Mouse (Mus musculus): ENCODE results near the gene Gfpt1.
A peak's percentile ranks its signal among the peaks of the same experiment; 100 is the strongest.

The Gfpt1 gene

GRCm38 (mm10) chr6:87101281-87101954 is 58.8 kb downstream of the Gfpt1 start:
- DNase-seq (ENCODE audit: low read depth, low spot score) = peak; percentile 92
- Histone ChIP-seq H3K36me3 (ENCODE audit: control insufficient read depth, insufficient read depth, low read length, poor library complexity, severe bottlenecking) (no peaks in the 10 kb centered on the region), H3K27me3 (ENCODE audit: control insufficient read depth, insufficient read depth, low read length, poor library complexity, severe bottlenecking) (no peaks in the 10 kb centered on the region)

GRCm38 (mm10) chr6:87101955-87102353 is 59.3 kb downstream of the Gfpt1 start:
- H3K27me3 ChIP-seq (ENCODE audit: control insufficient read depth, insufficient read depth, low read length, poor library complexity, severe bottlenecking) = no peaks in the 10 kb centered on the region
- DNase-seq (ENCODE audit: low read depth, low spot score) = no peak
- H3K36me3 ChIP-seq (ENCODE audit: control insufficient read depth, insufficient read depth, low read length, poor library complexity, severe bottlenecking) = no peaks in the 10 kb centered on the region

DNA sequence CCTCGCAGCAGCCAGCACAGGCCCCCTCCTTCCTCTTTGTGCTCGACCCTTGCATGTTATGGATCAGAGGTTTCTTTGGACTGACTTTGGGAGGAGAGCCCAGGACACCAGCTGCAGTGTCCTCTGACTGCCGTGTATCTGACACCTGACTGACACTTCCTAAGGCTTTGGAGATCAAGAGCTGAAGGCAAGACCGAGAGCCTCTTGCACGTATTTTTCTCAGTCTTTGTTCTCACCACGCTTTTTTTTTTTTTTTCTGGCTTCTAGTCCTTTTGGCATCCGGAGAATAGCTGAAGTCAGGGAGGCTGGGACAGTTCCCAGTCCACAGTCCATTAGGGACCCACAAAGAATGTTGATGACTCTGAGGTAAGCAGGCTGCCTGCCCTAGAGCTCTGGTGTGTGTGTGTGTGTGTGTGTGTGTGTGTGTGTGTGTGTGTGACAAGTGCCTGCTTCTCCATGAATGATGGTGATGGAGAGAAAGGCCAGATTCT is 59.8 kb downstream of the Gfpt1 start:
- DNase-seq (ENCODE audit: low read depth, low spot score) = no peak
- H3K27me3 ChIP-seq (ENCODE audit: control insufficient read depth, insufficient read depth, low read length, poor library complexity, severe bottlenecking) = no peaks in the 10 kb centered on the region
- no peaks in the 10 kb centered on the region for H3K36me3 ChIP-seq (ENCODE audit: control insufficient read depth, insufficient read depth, low read length, poor library complexity, severe bottlenecking)

DNA sequence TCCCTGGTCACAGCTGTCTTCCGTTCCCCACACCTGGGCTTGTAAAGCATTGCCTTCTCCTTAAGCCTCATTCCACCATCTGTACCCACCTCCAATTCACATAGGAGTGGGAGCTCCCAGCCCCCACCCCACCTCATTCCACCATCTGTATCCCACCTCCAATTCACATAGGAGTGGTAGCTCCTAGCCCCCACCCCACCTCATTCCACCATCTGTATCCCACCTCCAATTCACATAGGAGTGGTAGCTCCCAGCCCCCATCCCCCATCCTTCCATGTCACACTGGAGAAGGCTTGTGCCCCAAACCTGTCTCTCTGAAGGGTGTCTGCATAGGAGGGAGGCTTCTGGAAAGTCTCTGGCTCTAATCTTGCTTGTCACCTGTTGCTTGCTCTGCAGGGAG is 60.7 kb downstream of the Gfpt1 start:
- DNase-seq (ENCODE audit: low read depth, low spot score) = no peak
- no peaks in the 10 kb centered on the region for H3K27me3 ChIP-seq (ENCODE audit: control insufficient read depth, insufficient read depth, low read length, poor library complexity, severe bottlenecking)

GRCm38 (mm10) chr6:87104123-87104796 is 61.6 kb downstream of the Gfpt1 start, which contains the start of gene D6Ertd527e:
Gene D6Ertd527e, plus strand, starts transcription at chr6:87104746.
- no peaks in the 10 kb centered on the region for H3K27me3 ChIP-seq (ENCODE audit: control insufficient read depth, insufficient read depth, low read length, poor library complexity, severe bottlenecking)
- no peaks in the 10 kb centered on the region for H3K36me3 ChIP-seq (ENCODE audit: control insufficient read depth, insufficient read depth, low read length, poor library complexity, severe bottlenecking)
- DNase-seq (ENCODE audit: low read depth, low spot score) = no peak

More for the DNA sequence above, 60.7 kb downstream of the Gfpt1 start:
- H3K36me3 ChIP-seq (ENCODE audit: control insufficient read depth, insufficient read depth, low read length, poor library complexity, severe bottlenecking) = no peaks in the 10 kb centered on the region

DNA sequence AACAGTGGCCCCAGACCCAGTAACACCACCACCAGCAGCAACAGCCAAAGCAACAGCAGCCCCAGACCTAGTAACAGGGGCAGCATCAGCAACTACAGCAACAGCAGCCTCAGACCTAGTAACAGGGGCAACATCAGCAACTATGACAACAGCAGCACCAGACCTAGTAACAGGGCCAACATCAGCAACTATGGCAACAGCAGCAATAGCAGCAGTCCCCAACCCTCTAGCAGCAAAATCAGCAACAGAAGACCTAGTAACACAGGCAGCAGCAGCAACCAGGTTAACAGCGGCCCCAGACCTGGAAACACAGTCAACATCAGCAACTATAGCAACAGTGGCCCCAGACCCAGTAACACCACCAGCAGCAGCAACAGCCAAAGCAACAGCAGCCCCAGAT is 68.8 kb downstream of the Gfpt1 start:
- Histone ChIP-seq H3K36me3 (ENCODE audit: control insufficient read depth, insufficient read depth, low read length, poor library complexity, severe bottlenecking) (no peaks in the 10 kb centered on the region), H3K27me3 (ENCODE audit: control insufficient read depth, insufficient read depth, low read length, poor library complexity, severe bottlenecking) (no peaks in the 10 kb centered on the region)
- DNase-seq (ENCODE audit: low read depth, low spot score) = no peak

DNA sequence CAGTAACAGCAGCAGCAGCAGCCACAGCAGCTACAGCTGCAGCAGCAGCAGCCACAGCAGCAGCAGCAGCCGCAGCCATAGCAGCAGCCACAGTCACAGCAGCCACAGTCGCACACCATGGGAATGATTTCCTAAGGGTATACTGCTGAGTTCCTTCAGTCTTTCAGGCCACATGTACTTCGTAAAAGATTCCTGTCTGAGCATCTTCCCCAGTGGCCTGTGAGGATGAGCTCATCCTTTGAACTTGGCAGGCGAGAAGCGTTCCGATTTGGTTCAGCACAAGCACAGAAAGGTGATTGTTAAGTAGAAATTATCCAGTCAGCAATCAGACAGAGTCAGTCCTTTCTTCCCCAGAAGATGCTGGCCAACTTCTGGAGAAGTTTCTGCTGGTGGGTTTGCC is 69.5 kb downstream of the Gfpt1 start:
- DNase-seq (ENCODE audit: low read depth, low spot score) = no peak
- H3K36me3 ChIP-seq (ENCODE audit: control insufficient read depth, insufficient read depth, low read length, poor library complexity, severe bottlenecking) = no peaks in the 10 kb centered on the region
- H3K27me3 ChIP-seq (ENCODE audit: control insufficient read depth, insufficient read depth, low read length, poor library complexity, severe bottlenecking) = no peaks in the 10 kb centered on the region

- DNase-seq (ENCODE audit: low read depth, low spot score) = no peak
- no peaks in the 10 kb centered on the region for H3K36me3 ChIP-seq (ENCODE audit: control insufficient read depth, insufficient read depth, low read length, poor library complexity, severe bottlenecking)
These were observed 73.3 kb downstream of the Gfpt1 start for GRCm38 (mm10) chr6:87115981-87116380.

GRCm38 (mm10) chr6:87116596-87116995 is 74.0 kb downstream of the Gfpt1 start:
- no peak for DNase-seq (ENCODE audit: low read depth, low spot score)
- Histone ChIP-seq H3K27me3 (ENCODE audit: control insufficient read depth, insufficient read depth, low read length, poor library complexity, severe bottlenecking) (no peaks in the 10 kb centered on the region), H3K36me3 (ENCODE audit: control insufficient read depth, insufficient read depth, low read length, poor library complexity, severe bottlenecking) (no peaks in the 10 kb centered on the region)

More at GRCm38 (mm10) chr6:87115981-87116380, 73.3 kb downstream of the Gfpt1 start:
- no peaks in the 10 kb centered on the region for H3K27me3 ChIP-seq (ENCODE audit: control insufficient read depth, insufficient read depth, low read length, poor library complexity, severe bottlenecking)

- Histone ChIP-seq H3K27me3 (ENCODE audit: control insufficient read depth, insufficient read depth, low read length, poor library complexity, severe bottlenecking) (no peaks in the 10 kb centered on the region), H3K36me3 (ENCODE audit: control insufficient read depth, insufficient read depth, low read length, poor library complexity, severe bottlenecking) (no peaks in the 10 kb centered on the region)
- peak; percentile 77 for DNase-seq (ENCODE audit: low read depth, low spot score)
These were observed 76.6 kb downstream of the Gfpt1 start for GRCm38 (mm10) chr6:87119066-87119837.

DNA sequence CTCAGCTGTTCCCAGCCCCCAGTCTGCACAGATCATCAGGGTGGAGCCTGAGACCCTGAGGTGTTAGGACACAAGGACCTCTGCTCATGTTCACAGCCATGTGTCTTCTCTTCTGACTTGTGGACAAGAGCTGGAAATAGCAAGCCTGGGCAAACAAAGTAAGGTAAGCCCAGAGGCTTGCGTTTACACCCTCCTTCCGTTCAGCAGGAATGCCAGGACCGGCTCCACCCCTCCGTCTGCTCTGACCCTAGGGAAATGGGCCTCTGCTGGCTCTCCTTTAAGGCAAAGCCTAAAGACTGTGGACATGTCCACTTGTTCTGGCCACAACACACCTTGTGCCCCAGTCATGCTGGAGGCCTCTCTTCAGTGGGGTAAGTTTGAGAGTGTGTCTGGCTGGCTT is 77.3 kb downstream of the Gfpt1 start:
- DNase-seq (ENCODE audit: low read depth, low spot score) = no peak
- Histone ChIP-seq H3K36me3 (ENCODE audit: control insufficient read depth, insufficient read depth, low read length, poor library complexity, severe bottlenecking) (no peaks in the 10 kb centered on the region), H3K27me3 (ENCODE audit: control insufficient read depth, insufficient read depth, low read length, poor library complexity, severe bottlenecking) (no peaks in the 10 kb centered on the region)

- Histone ChIP-seq H3K36me3 (ENCODE audit: control insufficient read depth, insufficient read depth, low read length, poor library complexity, severe bottlenecking) (no peaks in the 10 kb centered on the region), H3K27me3 (ENCODE audit: control insufficient read depth, insufficient read depth, low read length, poor library complexity, severe bottlenecking) (no peaks in the 10 kb centered on the region)
- peak; percentile 56 for DNase-seq (ENCODE audit: low read depth, low spot score)
These were observed 78.0 kb downstream of the Gfpt1 start for GRCm38 (mm10) chr6:87120661-87121060.

DNA sequence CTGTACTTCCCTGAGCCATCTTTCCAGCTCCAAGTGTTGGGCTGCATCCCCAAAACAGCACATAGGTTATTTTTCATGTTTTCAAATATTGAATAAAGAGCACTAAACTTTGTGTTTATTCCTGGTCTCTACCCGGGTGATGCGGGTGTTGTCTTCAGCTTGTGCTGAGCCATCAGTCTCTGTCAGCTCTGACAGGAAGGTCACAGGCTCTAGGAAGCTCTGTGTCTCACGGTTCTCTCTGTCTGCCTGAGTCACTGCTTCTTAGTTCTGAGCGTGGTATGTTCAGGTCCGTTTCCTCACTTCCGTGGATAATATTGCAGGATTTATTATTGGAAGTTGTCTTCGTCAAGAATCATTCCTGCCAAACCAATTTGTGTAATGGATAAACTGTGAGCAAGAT is 79.3 kb downstream of the Gfpt1 start:
- DNase-seq (ENCODE audit: low read depth, low spot score) = no peak

GRCm38 (mm10) chr6:87123406-87123805 is 80.8 kb downstream of the Gfpt1 start:
- DNase-seq (ENCODE audit: low read depth, low spot score) = no peak
- Histone ChIP-seq H3K36me3 (ENCODE audit: control insufficient read depth, insufficient read depth, low read length, poor library complexity, severe bottlenecking) (no peaks in the 10 kb centered on the region), H3K27me3 (ENCODE audit: control insufficient read depth, insufficient read depth, low read length, poor library complexity, severe bottlenecking) (no peaks in the 10 kb centered on the region)

More for the DNA sequence above, 79.3 kb downstream of the Gfpt1 start:
- H3K36me3 ChIP-seq (ENCODE audit: control insufficient read depth, insufficient read depth, low read length, poor library complexity, severe bottlenecking) = no peaks in the 10 kb centered on the region
- H3K27me3 ChIP-seq (ENCODE audit: control insufficient read depth, insufficient read depth, low read length, poor library complexity, severe bottlenecking) = no peaks in the 10 kb centered on the region

GRCm38 (mm10) chr6:87123973-87124372 is 81.3 kb downstream of the Gfpt1 start:
- H3K27me3 ChIP-seq (ENCODE audit: control insufficient read depth, insufficient read depth, low read length, poor library complexity, severe bottlenecking) = no peaks in the 10 kb centered on the region
- no peak for DNase-seq (ENCODE audit: low read depth, low spot score)
- no peaks in the 10 kb centered on the region for H3K36me3 ChIP-seq (ENCODE audit: control insufficient read depth, insufficient read depth, low read length, poor library complexity, severe bottlenecking)
